Mouse (Mus musculus) forebrain, embryonic 12.5 days (tissue): ENCODE measurements at regions not wholly inside any gene's neighbourhood (a gene's known extent, or its start where the extent isn't known, plus 50 kb on each side); places are given as distances from the start of the nearest gene placed in this dataset.

Source experiments
- ATAC-seq: fragments of 200-750 bp; cut with Nextera tagmentation; 2 replicates; pipeline ENCODE4 v1.8.0; 2017; ENCODE audit warnings: moderate TSS enrichment; ENCODE audit not compliant: low FRiP score
- H3K27ac ChIP-seq: fragments of 300-500 bp; sonication (generic); 2 replicates; pipeline ENCODE4 v1.5.1; 2016; ENCODE audit warnings: mild to moderate bottlenecking
- H3K27me3 ChIP-seq: fragments of 300-500 bp; sonication (generic); 2 replicates; pipeline ENCODE4 v1.6.1; 2016; ENCODE audit warnings: mild to moderate bottlenecking
- H3K36me3 ChIP-seq: fragments of 300-500 bp; sonication (generic); replicated peaks from 2 replicates; pipeline ENCODE4 v1.6.1; 2016; ENCODE audit warnings: mild to moderate bottlenecking
- H3K4me1 ChIP-seq: fragments of 300-500 bp; sonication (generic); 2 replicates; pipeline ENCODE4 v1.6.1; 2016
- H3K4me2 ChIP-seq: fragments of 300-500 bp; sonication (generic); 2 replicates; pipeline ENCODE4 v1.6.1; 2016; ENCODE audit warnings: mild to moderate bottlenecking, moderate library complexity
- H3K4me3 ChIP-seq: fragments of 300-500 bp; sonication (generic); replicated peaks from 2 replicates; pipeline ENCODE4 v1.5.1; 2016; ENCODE audit warnings: mild to moderate bottlenecking
- H3K9ac ChIP-seq: fragments of 300-500 bp; sonication (generic); 2 replicates; pipeline ENCODE4 v1.6.1; 2016; ENCODE audit warnings: mild to moderate bottlenecking
- H3K9me3 ChIP-seq: fragments of 300-500 bp; sonication (generic); 2 replicates; pipeline ENCODE4 v1.6.1; 2016
- WGBS: fragments of 180-500 bp; shearing (Covaris S2); methylation state at CpG from one replicate; pipeline ENCODE4 v1.1.7; 2016; 5-methylcytosine and 5-hydroxymethylcytosine counted together

GRCm38 (mm10) chr5:50343681-50344080, 284.9 kb upstream of the Adgra3 start:
- H3K4me2 ChIP-seq, result no peak overlapping the region

GRCm38 (mm10) chr5:50309491-50309890, 250.7 kb upstream of the Adgra3 start:
- Histone ChIP-seq H3K4me3 (no peak overlapping the region), H3K36me3 (no peaks in the 10 kb centered on the region), H3K27ac (no peak overlapping the region), H3K9me3 (no peaks in the 10 kb centered on the region), H3K9ac (no peak overlapping the region), H3K4me1 (no peaks in the 10 kb centered on the region), H3K4me2 (no peak overlapping the region), H3K27me3 (no peaks in the 10 kb centered on the region)
- WGBS, result 46% methylated on average over 1 of the region's 1 CpGs
- peak; percentile 51 for ATAC-seq

More at GRCm38 (mm10) chr5:50343681-50344080, 284.9 kb upstream of the Adgra3 start:
- Histone ChIP-seq H3K4me1 (no peaks in the 10 kb centered on the region), H3K27ac (no peak overlapping the region), H3K9ac (no peak overlapping the region), H3K27me3 (no peaks in the 10 kb centered on the region), H3K36me3 (no peaks in the 10 kb centered on the region), H3K4me3 (no peak overlapping the region), H3K9me3 (no peaks in the 10 kb centered on the region)
- ATAC-seq, result no peak
- WGBS, result 88% methylated on average over 2 of the region's 2 CpGs

GRCm38 (mm10) chr5:50303859-50304480, 245.2 kb upstream of the Adgra3 start:
- Histone ChIP-seq H3K4me1 (no peaks in the 10 kb centered on the region), H3K36me3 (no peaks in the 10 kb centered on the region), H3K4me2 (no peak overlapping the region), H3K27me3 (no peaks in the 10 kb centered on the region), H3K27ac (no peak overlapping the region), H3K4me3 (no peak overlapping the region), H3K9me3 (no peaks in the 10 kb centered on the region), H3K9ac (no peak overlapping the region)
- 78% methylated on average over 1 of the region's 1 CpGs for WGBS
- ATAC-seq, result no peak

GRCm38 (mm10) chr5:50293794-50294193, 235.0 kb upstream of the Adgra3 start:
- no peak overlapping the region for H3K9ac ChIP-seq
- no peak overlapping the region for H3K4me2 ChIP-seq
- H3K9me3 ChIP-seq, result no peaks in the 10 kb centered on the region
- no peak overlapping the region for H3K27ac ChIP-seq
- no peak for ATAC-seq
- no peaks in the 10 kb centered on the region for H3K4me1 ChIP-seq
- H3K36me3 ChIP-seq, result no peaks in the 10 kb centered on the region
- H3K27me3 ChIP-seq, result no peaks in the 10 kb centered on the region
- WGBS, result 59% methylated on average over 3 of the region's 3 CpGs
- H3K4me3 ChIP-seq, result no peak overlapping the region

- H3K9ac ChIP-seq, result no peak overlapping the region
- 64% methylated on average over 2 of the region's 2 CpGs for WGBS
- ATAC-seq, result no peak
- H3K4me1 ChIP-seq, result no peaks in the 10 kb centered on the region
- H3K27me3 ChIP-seq, result no peaks in the 10 kb centered on the region
- no peak overlapping the region for H3K4me2 ChIP-seq
- no peak overlapping the region for H3K4me3 ChIP-seq
- H3K9me3 ChIP-seq, result no peaks in the 10 kb centered on the region
- H3K36me3 ChIP-seq, result no peaks in the 10 kb centered on the region
- H3K27ac ChIP-seq, result no peak overlapping the region
Measured at GRCm38 (mm10) chr5:50290879-50291410, 232.1 kb upstream of the Adgra3 start.

GRCm38 (mm10) chr5:50260417-50260816, 201.6 kb upstream of the Adgra3 start:
- no peak for ATAC-seq
- H3K4me2 ChIP-seq, result no peak overlapping the region
- no peaks in the 10 kb centered on the region for H3K4me1 ChIP-seq
- H3K9me3 ChIP-seq, result no peaks in the 10 kb centered on the region
- H3K4me3 ChIP-seq, result no peak overlapping the region
- H3K27me3 ChIP-seq, result no peaks in the 10 kb centered on the region
- H3K9ac ChIP-seq, result no peak overlapping the region
- H3K36me3 ChIP-seq, result no peaks in the 10 kb centered on the region
- H3K27ac ChIP-seq, result no peak overlapping the region
- 81% methylated on average over 2 of the region's 2 CpGs for WGBS

GRCm38 (mm10) chr5:50258017-50258416, 199.2 kb upstream of the Adgra3 start:
- H3K4me3 ChIP-seq, result no peak overlapping the region
- H3K9ac ChIP-seq, result no peak overlapping the region
- H3K4me2 ChIP-seq, result no peak overlapping the region
- no peaks in the 10 kb centered on the region for H3K27me3 ChIP-seq
- no peaks in the 10 kb centered on the region for H3K4me1 ChIP-seq
- WGBS, result 94% methylated on average over 1 of the region's 1 CpGs
- H3K36me3 ChIP-seq, result no peaks in the 10 kb centered on the region
- H3K27ac ChIP-seq, result no peak overlapping the region
- no peaks in the 10 kb centered on the region for H3K9me3 ChIP-seq
- ATAC-seq, result no peak

GRCm38 (mm10) chr5:50234111-50234510, 175.3 kb upstream of the Adgra3 start:
- Histone ChIP-seq H3K9me3 (no peaks in the 10 kb centered on the region), H3K27me3 (no peaks in the 10 kb centered on the region), H3K4me2 (no peak overlapping the region), H3K27ac (no peak overlapping the region), H3K4me3 (no peak overlapping the region), H3K9ac (no peak overlapping the region), H3K4me1 (no peaks in the 10 kb centered on the region), H3K36me3 (no peaks in the 10 kb centered on the region)
- no peak for ATAC-seq
- 90% methylated on average over 2 of the region's 2 CpGs for WGBS

- Histone ChIP-seq H3K4me2 (no peak overlapping the region), H3K9me3 (no peaks in the 10 kb centered on the region), H3K4me1 (no peaks in the 10 kb centered on the region), H3K36me3 (no peaks in the 10 kb centered on the region), H3K9ac (no peak overlapping the region), H3K27me3 (no peaks in the 10 kb centered on the region), H3K4me3 (no peak overlapping the region), H3K27ac (no peak overlapping the region)
- no peak for ATAC-seq
- WGBS, result 39% methylated on average over 4 of the region's 4 CpGs
Measured at GRCm38 (mm10) chr5:50216956-50217355, 158.2 kb upstream of the Adgra3 start.

GRCm38 (mm10) chr5:50215960-50216359, 157.2 kb upstream of the Adgra3 start:
- Histone ChIP-seq H3K36me3 (no peaks in the 10 kb centered on the region), H3K4me2 (no peak overlapping the region), H3K9ac (no peak overlapping the region), H3K9me3 (no peaks in the 10 kb centered on the region), H3K4me3 (no peak overlapping the region), H3K4me1 (no peaks in the 10 kb centered on the region), H3K27ac (no peak overlapping the region), H3K27me3 (no peaks in the 10 kb centered on the region)
- no peak for ATAC-seq
- WGBS, result 51% methylated on average over 5 of the region's 5 CpGs

GRCm38 (mm10) chr5:50202307-50203010, 143.7 kb upstream of the Adgra3 start:
- WGBS, result 58% methylated on average over 7 of the region's 7 CpGs
- H3K4me2 ChIP-seq, result no peak overlapping the region
- no peak overlapping the region for H3K4me3 ChIP-seq
- ATAC-seq, result no peak
- no peaks in the 10 kb centered on the region for H3K4me1 ChIP-seq
- no peak overlapping the region for H3K9ac ChIP-seq
- no peaks in the 10 kb centered on the region for H3K27me3 ChIP-seq
- no peaks in the 10 kb centered on the region for H3K9me3 ChIP-seq
- H3K36me3 ChIP-seq, result no peaks in the 10 kb centered on the region
- no peak overlapping the region for H3K27ac ChIP-seq

GRCm38 (mm10) chr5:50196423-50196822, 137.6 kb upstream of the Adgra3 start:
- Histone ChIP-seq H3K27me3 (no peaks in the 10 kb centered on the region), H3K9me3 (no peaks in the 10 kb centered on the region), H3K4me2 (no peak overlapping the region), H3K36me3 (no peaks in the 10 kb centered on the region), H3K4me3 (no peak overlapping the region), H3K9ac (no peak overlapping the region), H3K27ac (no peak overlapping the region), H3K4me1 (no peaks in the 10 kb centered on the region)
- WGBS, result 72% methylated on average over 3 of the region's 3 CpGs
- no peak for ATAC-seq

GRCm38 (mm10) chr5:50195993-50196392, 137.2 kb upstream of the Adgra3 start:
- H3K27me3 ChIP-seq, result no peaks in the 10 kb centered on the region
- H3K4me3 ChIP-seq, result no peak overlapping the region
- 70% methylated on average over 3 of the region's 3 CpGs for WGBS
- H3K27ac ChIP-seq, result no peak overlapping the region
- no peak overlapping the region for H3K9ac ChIP-seq
- no peak for ATAC-seq
- no peaks in the 10 kb centered on the region for H3K36me3 ChIP-seq
- no peaks in the 10 kb centered on the region for H3K9me3 ChIP-seq
- no peaks in the 10 kb centered on the region for H3K4me1 ChIP-seq
- no peak overlapping the region for H3K4me2 ChIP-seq
